ENCODE assay signal across 15 mouse cellular contexts in genomic region chr12:8287970-8288369, GRCm38 (mm10). TPM values are rescaled to one million over a fixed set of nuclear protein-coding genes. Genes with fewer than 3 reads are reported as not detected.
DNase-seq lines count a peak whose midpoint lies in the region; ATAC-seq and TF ChIP-seq lines count a peak whose summit lies in the region.
"Had no signal": no experiment of that assay in that cellular context is flagged by ENCODE, and none has a peak within 500 bp of the region (broad histone marks: within the 10 kb centered on the region; RNA-seq: fewer than 3 reads in every experiment).

No protein-coding gene starts in this region.

- H3K9ac ChIP-seq in heart, postnatal 0 days (replicated peaks; ENCODE audit: low read depth, low read length) = no peak overlapping the region
- H3K9ac ChIP-seq in heart, embryonic 12.5 days = no peak overlapping the region

- DNase-seq in heart, postnatal 0 days (ENCODE audit: low spot score) = no peak
- DNase-seq in lung, adult 2 months = no peak
- no peak for DNase-seq in lung, postnatal 4 days
- DNase-seq in CD4-positive helper T cell, adult 2 months (ENCODE audit: low read depth, low spot score) = peak; percentile 18
- peak; percentile 84 for DNase-seq in ZHBTc4 (ENCODE audit: low read depth, low spot score)
- no peak for DNase-seq in frontal cortex, adult 2 months (ENCODE audit: extremely low spot score in 1 of 2, low spot score in 1 of 2)
- no peak for DNase-seq in left cerebral cortex, postnatal 36 days (ENCODE audit: low spot score in 2 of 2)
- DNase-seq: cerebellum, adult 2 months; kidney, postnatal 14 days had no signal

- no peak for ATAC-seq in heart, postnatal 0 days (ENCODE audit: insufficient read depth, low read depth)
- ATAC-seq in heart, embryonic 12.5 days (ENCODE audit: insufficient number of reproducible peaks, low FRiP score) = no peak

- H3K36me3 ChIP-seq in heart, postnatal 0 days (replicated peaks; ENCODE audit: control insufficient read depth, insufficient read depth, low read length) = 0 out of 2 replicates have a peak, but pooled peaks cover 3% of the 10 kb centered on the region
- H3K36me3 ChIP-seq in heart, embryonic 12.5 days = peaks cover 25% of the 10 kb centered on the region
- H3K36me3 ChIP-seq: G1E had no signal

- WGBS in heart, postnatal 0 days = 65% methylated on average over 3 of the region's 3 CpGs
- WGBS in heart, embryonic 12.5 days = 52% methylated on average over 3 of the region's 3 CpGs
- 59% methylated on average over 3 of the region's 3 CpGs for WGBS in lung, adult 2 months

- no peaks in the 10 kb centered on the region for H3K9me3 ChIP-seq in heart, postnatal 0 days (replicated peaks; ENCODE audit: control insufficient read depth, low read length)
- H3K9me3 ChIP-seq in heart, embryonic 12.5 days (replicated peaks) = no peaks in the 10 kb centered on the region; the same call in 1 of the 2 replicates
- H3K9me3 ChIP-seq: G1E; hindbrain, embryonic 10.5 days had no signal

- H3K27me3 ChIP-seq in heart, postnatal 0 days (ENCODE audit: control insufficient read depth, insufficient read depth, low read length) = no peaks in the 10 kb centered on the region
- H3K27me3 ChIP-seq in heart, embryonic 12.5 days (replicated peaks) = no peaks in the 10 kb centered on the region

- no peak overlapping the region for H3K4me2 ChIP-seq in heart, postnatal 0 days (ENCODE audit: low read depth, low read length)
- H3K4me2 ChIP-seq in heart, embryonic 12.5 days = no peak overlapping the region
- H3K4me2 ChIP-seq: heart, embryonic 11.5 days had no signal

- TF ChIP-seq POLR2A in lung, adult 2 months (IDR thresholded peaks at IDR 0.05; ENCODE audit: borderline replicate concordance, extremely low read depth, low read depth, low read length) = no peak

- no peaks in the 10 kb centered on the region for H3K4me1 ChIP-seq in heart, postnatal 0 days (ENCODE audit: control insufficient read depth, insufficient read depth)
- peaks cover 6% of the 10 kb centered on the region; the same call in 1 of the 2 replicates for H3K4me1 ChIP-seq in heart, embryonic 12.5 days (replicated peaks)
- no peaks in the 10 kb centered on the region for H3K4me1 ChIP-seq in lung, adult 2 months (ENCODE audit: control insufficient read depth, insufficient read depth, low read length)
- H3K4me1 ChIP-seq: hindbrain, embryonic 10.5 days had no signal

- TF ChIP-seq CTCF in heart, postnatal 0 days (IDR thresholded peaks at IDR 0.05; ENCODE audit: low read depth) = peak; percentile 22; the same call in 1 of the 2 replicates
- TF ChIP-seq CTCF in lung, adult 2 months (IDR thresholded peaks at IDR 0.05; ENCODE audit: insufficient read depth, low read length) = peak; percentile 25; the same call in 1 of the 2 replicates

- no peak overlapping the region for H3K4me3 ChIP-seq in heart, postnatal 0 days (ENCODE audit: low read depth, low read length)
- H3K4me3 ChIP-seq in heart, embryonic 12.5 days = no peak overlapping the region
- H3K4me3 ChIP-seq in lung, adult 2 months (replicated peaks; ENCODE audit: extremely low read depth, low read depth, low read length) = no peak overlapping the region
- H3K4me3 ChIP-seq: hindbrain, embryonic 10.5 days had no signal

- no peak for TF ChIP-seq EP300 in heart, postnatal 0 days (IDR thresholded peaks at IDR 0.05; ENCODE audit: low read depth)

- H3K27ac ChIP-seq in heart, postnatal 0 days (ENCODE audit: low read depth) = no peak overlapping the region
- H3K27ac ChIP-seq in heart, embryonic 12.5 days (ENCODE audit: poor library complexity, severe bottlenecking) = no peak overlapping the region
- H3K27ac ChIP-seq: hindbrain, embryonic 10.5 days; macrophage had no signal

- intact Hi-C loops in left cerebral cortex, postnatal 36 days (cut with DNase I) = no loop called here

RNA-seq across cellular contexts. Expression of gene Gdf7, which starts 13.8 kb away (rescaled TPM):
- total RNA-seq in heart, postnatal 0 days (2014; rRNA removed; ENCODE audit: low replicate concordance) = not detected in 2 replicates
- not detected in 2 replicates for polyA plus RNA-seq in heart, postnatal 0 days (2015; fragmentation: Nextera tagmentation; extraction: Ambion mirVana)
- polyA plus RNA-seq in heart, embryonic 12.5 days (2016; fragmentation: Nextera tagmentation; extraction: Ambion mirVana) = 0.24 and 0.27 TPM in 2 replicates
- polyA plus RNA-seq in lung, adult 2 months (2012; rRNA removed) = 0.24 and 0.25 TPM in 2 replicates
- 0.08 and 0.26 TPM in 2 replicates for polyA plus RNA-seq in frontal cortex, adult 2 months (2012; rRNA removed)
- under 1 TPM; 0.48 to 0.67 TPM for total RNA-seq in left cerebral cortex, postnatal 36 days (2021)
- total RNA-seq: G1E; layer of hippocampus, postnatal 25 days had no signal
- polyA plus RNA-seq: G1E, macrophage had no signal

RNA-seq across cellular contexts. Expression of gene Hs1bp3, which starts 25.3 kb away (rescaled TPM):
- total RNA-seq in heart, postnatal 0 days (2014; rRNA removed; ENCODE audit: low replicate concordance) = 9.5 and 11.7 TPM in 2 replicates
- 9.7 TPM in 2 replicates for polyA plus RNA-seq in heart, postnatal 0 days (2015; fragmentation: Nextera tagmentation; extraction: Ambion mirVana)
- 16.5 and 18.3 TPM in 2 replicates for polyA plus RNA-seq in heart, embryonic 12.5 days (2016; fragmentation: Nextera tagmentation; extraction: Ambion mirVana)
- polyA plus RNA-seq in lung, adult 2 months (2012; rRNA removed) = 21.7 and 25.8 TPM in 2 replicates
- polyA plus RNA-seq in frontal cortex, adult 2 months (2012; rRNA removed) = 12.8 and 13.5 TPM in 2 replicates
- 10 to 100 TPM in 1 of 2 experiments, 1 to 10 TPM in 1; 8.7 to 14.1 TPM for total RNA-seq in left cerebral cortex, postnatal 36 days (2021)

Comparison
In these comparisons a context has a peak if more than half of its experiments do, and no peak if none do; other contexts are left out.
1. DNase-seq: peak in CD4-positive helper T cell, adult 2 months (single experiment) and ZHBTc4 (single experiment); none in heart, postnatal 0 days (single experiment), lung, adult 2 months (single experiment), lung, postnatal 4 days (0 of 2), frontal cortex, adult 2 months (0 of 2) and left cerebral cortex, postnatal 36 days (0 of 2).